In genomic region chr14:57165493-57165892, GRCm38 (mm10) we compare ENCODE assay signal across 35 mouse cellular contexts. TPM values are rescaled to one million over a fixed set of nuclear protein-coding genes. Genes with fewer than 3 reads are reported as not detected.
DNase-seq lines count a peak whose midpoint lies in the region; ATAC-seq and TF ChIP-seq lines count a peak whose summit lies in the region.
"Had no signal": no experiment of that assay in that cellular context is flagged by ENCODE, and none has a peak within 500 bp of the region (broad histone marks: within the 10 kb centered on the region; RNA-seq: fewer than 3 reads in every experiment).

No protein-coding gene starts in this region.

- H3K4me2 ChIP-seq in midbrain, postnatal 0 days (ENCODE audit: low read depth, low read length, poor library complexity, severe bottlenecking): no peak overlapping the region
- H3K4me2 ChIP-seq: embryonic facial prominence, embryonic 13.5 days; forebrain, embryonic 12.5 days; forebrain, embryonic 15.5 days; heart, embryonic 13.5 days; hindbrain, embryonic 12.5 days; hindbrain, embryonic 15.5 days had no signal

- no peak overlapping the region for H3K9ac ChIP-seq in midbrain, postnatal 0 days (replicated peaks; ENCODE audit: low read length, poor library complexity, severe bottlenecking)
- H3K9ac ChIP-seq: embryonic facial prominence, embryonic 13.5 days; forebrain, embryonic 12.5 days; forebrain, embryonic 15.5 days; heart, embryonic 13.5 days; hindbrain, embryonic 12.5 days; hindbrain, embryonic 15.5 days had no signal

- no peak overlapping the region for H3K27ac ChIP-seq in midbrain, postnatal 0 days (ENCODE audit: low read depth, low read length)
- no peak overlapping the region for H3K27ac ChIP-seq in midbrain, embryonic 10.5 days (replicated peaks)
- H3K27ac ChIP-seq: embryonic facial prominence, embryonic 10.5 days; embryonic facial prominence, embryonic 13.5 days; forebrain, embryonic 12.5 days; forebrain, embryonic 15.5 days; gastrocnemius, adult 2 months; heart, adult 2 months; heart, embryonic 10.5 days; heart, embryonic 13.5 days; hindbrain, embryonic 12.5 days; hindbrain, embryonic 15.5 days had no signal

- 75% methylated on average over 3 of the region's 3 CpGs for WGBS in midbrain, postnatal 0 days
- WGBS in midbrain, embryonic 10.5 days: 96% methylated on average over 3 of the region's 3 CpGs

- TF ChIP-seq CTCF in midbrain, postnatal 0 days (IDR thresholded peaks at IDR 0.05): no peak

- DNase-seq in cerebellum, adult 9-11 months: peak; percentile 5
- no peak for DNase-seq in cerebellum, postnatal 14 days
- DNase-seq in layer of hippocampus, adult 11-12 months (ENCODE audit: low spot score): peak; percentile 9
- DNase-seq in layer of hippocampus, postnatal 25 days (ENCODE audit: extremely low spot score in 1 of 2, low spot score in 1 of 2): no peak
- peak; percentile 4 for DNase-seq in midbrain, postnatal 0 days (ENCODE audit: low spot score)
- no peak for DNase-seq in midbrain, embryonic 10.5 days (ENCODE audit: low spot score)
- DNase-seq in layer of hippocampus, adult 8-10 months (ENCODE audit: low spot score in 2 of 2): peak; percentile 7 to 14
- DNase-seq in spleen, postnatal 10 days (ENCODE audit: low spot score in 2 of 2): no peak
- DNase-seq: adrenal gland, postnatal 10 days; adrenal gland, postnatal 36 days; B cell, adult 2 months; cerebellum, adult 11 months; cerebellum, postnatal 25 days; embryo, embryonic 11 days; gastrocnemius, adult 2 months; gastrocnemius, postnatal 14 days; heart, adult 2 months; heart, postnatal 14 days had no signal

- no peak overlapping the region for H3K4me3 ChIP-seq in midbrain, postnatal 0 days (ENCODE audit: low read depth, low read length)
- no peak overlapping the region for H3K4me3 ChIP-seq in midbrain, embryonic 10.5 days
- H3K4me3 ChIP-seq: embryonic facial prominence, embryonic 10.5 days; embryonic facial prominence, embryonic 13.5 days; erythroblast, embryonic 14.5 days; forebrain, embryonic 12.5 days; forebrain, embryonic 15.5 days; gastrocnemius, adult 2 months; heart, adult 2 months; heart, embryonic 10.5 days; heart, embryonic 13.5 days; hindbrain, embryonic 12.5 days; hindbrain, embryonic 15.5 days had no signal

- H3K4me1 ChIP-seq in midbrain, postnatal 0 days (ENCODE audit: insufficient read depth, low read length): no peaks in the 10 kb centered on the region
- H3K4me1 ChIP-seq in midbrain, embryonic 10.5 days: peaks cover 11% of the 10 kb centered on the region
- H3K4me1 ChIP-seq: forebrain, embryonic 12.5 days; forebrain, embryonic 15.5 days; heart, embryonic 13.5 days had no signal

- ATAC-seq in midbrain, postnatal 0 days (ENCODE audit: low FRiP score): no peak
- ATAC-seq: forebrain, embryonic 15.5 days; Patski had no signal

- no peaks in the 10 kb centered on the region for H3K9me3 ChIP-seq in midbrain, postnatal 0 days (ENCODE audit: low read length)
- H3K9me3 ChIP-seq in midbrain, embryonic 10.5 days (replicated peaks): no peaks in the 10 kb centered on the region
- H3K9me3 ChIP-seq: embryonic facial prominence, embryonic 10.5 days; embryonic facial prominence, embryonic 13.5 days; forebrain, embryonic 12.5 days; forebrain, embryonic 15.5 days; G1E; heart, embryonic 10.5 days; heart, embryonic 13.5 days; hindbrain, embryonic 12.5 days; hindbrain, embryonic 15.5 days had no signal

- no peaks in the 10 kb centered on the region for H3K36me3 ChIP-seq in midbrain, postnatal 0 days (ENCODE audit: insufficient read depth, low read length)
- no peaks in the 10 kb centered on the region for H3K36me3 ChIP-seq in midbrain, embryonic 10.5 days
- H3K36me3 ChIP-seq: embryonic facial prominence, embryonic 10.5 days; embryonic facial prominence, embryonic 13.5 days; forebrain, embryonic 12.5 days; forebrain, embryonic 15.5 days; G1E; heart, embryonic 10.5 days; heart, embryonic 13.5 days; hindbrain, embryonic 12.5 days; hindbrain, embryonic 15.5 days had no signal

- H3K27me3 ChIP-seq in midbrain, postnatal 0 days (ENCODE audit: insufficient read depth, low read length): no peaks in the 10 kb centered on the region
- no peaks in the 10 kb centered on the region for H3K27me3 ChIP-seq in midbrain, embryonic 10.5 days (ENCODE audit: low read depth, poor library complexity, severe bottlenecking)
- H3K27me3 ChIP-seq: embryonic facial prominence, embryonic 13.5 days; forebrain, embryonic 15.5 days; hindbrain, embryonic 12.5 days; hindbrain, embryonic 15.5 days had no signal

RNA-seq across cellular contexts. Expression of gene Gjb6, which starts 32.1 kb away (rescaled TPM):
- total RNA-seq in layer of hippocampus, postnatal 25 days (2021): 100 to 1,000 TPM in 1 of 2 experiments, 10 to 100 TPM in 1; 85.1 to 127 TPM
- total RNA-seq in midbrain, postnatal 0 days (2014; rRNA removed): 17.6 and 21.0 TPM in 2 replicates
- 21.4 and 24.4 TPM in 2 replicates for polyA plus RNA-seq in midbrain, postnatal 0 days (2015; fragmentation: Nextera tagmentation; extraction: Ambion mirVana)
- 0.38 and 0.94 TPM in 2 replicates for polyA plus RNA-seq in midbrain, embryonic 10.5 days (2016; fragmentation: Nextera tagmentation; extraction: Ambion mirVana)
- 100 to 1,000 TPM in 3 of 4 experiments, 10 to 100 TPM in 1; 82.3 to 115 (median 104) TPM for total RNA-seq in layer of hippocampus, adult 8-10 months (2022)
- total RNA-seq: adrenal gland, adult 18-20 months; adrenal gland, postnatal 10 days; adrenal gland, postnatal 36 days; CH12.LX; gastrocnemius, adult 2 months; gastrocnemius, postnatal 14 days; heart, adult 2 months; heart, postnatal 14 days; hematopoietic stem cell, adult 5-6 weeks had no signal
- polyA plus RNA-seq: erythroblast, embryonic 14.5 days; G1E; heart, adult 2 months; heart, embryonic 16.5 days; intestine, embryonic 14.5 days; Patski had no signal

RNA-seq across cellular contexts. Expression of gene Gm4491, which starts 49.8 kb away (rescaled TPM):
- total RNA-seq in layer of hippocampus, postnatal 25 days (2021): under 1 TPM; 0.70 to 0.74 TPM
- 0.99 TPM in 1 of 2 replicates, not detected in the other for total RNA-seq in midbrain, postnatal 0 days (2014; rRNA removed)
- polyA plus RNA-seq in midbrain, postnatal 0 days (2015; fragmentation: Nextera tagmentation; extraction: Ambion mirVana): 0.18 and 0.23 TPM in 2 replicates
- polyA plus RNA-seq in midbrain, embryonic 10.5 days (2016; fragmentation: Nextera tagmentation; extraction: Ambion mirVana): not detected in 2 replicates
- 1 to 10 TPM in 2 of 4 experiments, under 1 TPM in 2; 0.41 to 1.0 (median 0.83) TPM for total RNA-seq in layer of hippocampus, adult 8-10 months (2022)
- total RNA-seq: adrenal gland, adult 18-20 months; adrenal gland, postnatal 10 days; adrenal gland, postnatal 36 days; CH12.LX; G1E; gastrocnemius, adult 2 months; gastrocnemius, postnatal 14 days; heart, adult 2 months; heart, postnatal 14 days; hematopoietic stem cell, adult 5-6 weeks had no signal
- polyA plus RNA-seq: embryonic facial prominence, embryonic 10.5 days; erythroblast, embryonic 14.5 days; forebrain, embryonic 12.5 days; forebrain, embryonic 15.5 days; G1E; gonadal fat pad, adult 2 months; heart, adult 2 months; heart, embryonic 10.5 days; heart, embryonic 13.5 days; heart, embryonic 16.5 days; hindbrain, embryonic 12.5 days; intestine, embryonic 14.5 days; Patski had no signal

Comparison
In these comparisons a context has a peak if more than half of its experiments do, and no peak if none do; other contexts are left out.
1. DNase-seq: peak in cerebellum, adult 9-11 months (single experiment), layer of hippocampus, adult 11-12 months (single experiment), midbrain, postnatal 0 days (single experiment) and layer of hippocampus, adult 8-10 months (2 of 2); none in cerebellum, postnatal 14 days (0 of 2), layer of hippocampus, postnatal 25 days (0 of 2), midbrain, embryonic 10.5 days (single experiment) and spleen, postnatal 10 days (0 of 2).